Mouse (Mus musculus) heart, adult 2 months (tissue): ENCODE results near the gene Epas1.

Experiments used
- EP300 ChIP-seq: fragments of 200-500 bp; IDR thresholded peaks from 2 replicates; pipeline ENCODE4 v1.6.1; 2011; ENCODE audit warnings: low read depth, low read length, control low read depth; ENCODE audit not compliant: insufficient read depth
- POLR2A ChIP-seq: fragments of 200-500 bp; IDR thresholded peaks from 2 replicates; pipeline ENCODE4 v1.6.1; 2011; ENCODE audit warnings: mild to moderate bottlenecking, low read depth, low read length, control low read depth; ENCODE audit not compliant: insufficient read depth

- TF ChIP-seq EP300 (no peak), POLR2A (no peak)
Measured at GRCm38 (mm10) chr17:86828500-86828899, 75.0 kb downstream of the Epas1 start.
